Mouse (Mus musculus) limb, embryonic 12.5 days (tissue): ENCODE measurements around the gene Adam22. TPM values are rescaled to one million over a fixed set of nuclear protein-coding genes. Genes with fewer than 3 reads are reported as not detected.
"Not testable (repeated sequence)": the region's sequence is repeated elsewhere in the genome, so short reads cannot be mapped to it uniquely, and the experiment has no call there.

Experiments used
- ATAC-seq: fragments of 200-750 bp; cut with Nextera tagmentation; 2 replicates; pipeline ENCODE4 v1.8.0; 2017; ENCODE audit warnings: low read depth, moderate TSS enrichment; ENCODE audit not compliant: insufficient number of reproducible peaks, insufficient read depth, low FRiP score, low TSS enrichment
- H3K27ac ChIP-seq: fragments of 300-500 bp; sonication (generic); 2 replicates; pipeline ENCODE4 v1.5.1; 2016; ENCODE audit warnings: mild to moderate bottlenecking, moderate library complexity
- H3K27me3 ChIP-seq: fragments of 300-500 bp; sonication (generic); 2 replicates; pipeline ENCODE4 v1.6.1; 2016; ENCODE audit warnings: mild to moderate bottlenecking, moderate library complexity
- H3K36me3 ChIP-seq: fragments of 300-500 bp; sonication (generic); 2 replicates; pipeline ENCODE4 v1.6.1; 2016; ENCODE audit warnings: mild to moderate bottlenecking, moderate library complexity
- H3K4me1 ChIP-seq: fragments of 300-500 bp; sonication (generic); replicated peaks from 2 replicates; pipeline ENCODE4 v1.6.1; 2016
- H3K4me2 ChIP-seq: fragments of 300-500 bp; sonication (generic); 2 replicates; pipeline ENCODE4 v1.6.1; 2016; ENCODE audit warnings: mild to moderate bottlenecking, moderate library complexity
- H3K4me3 ChIP-seq: fragments of 300-500 bp; sonication (generic); replicated peaks from 2 replicates; pipeline ENCODE4 v1.5.1; 2016; ENCODE audit warnings: mild to moderate bottlenecking
- H3K9ac ChIP-seq: fragments of 300-500 bp; sonication (generic); replicated peaks from 2 replicates; pipeline ENCODE4 v1.6.1; 2016; ENCODE audit warnings: mild to moderate bottlenecking, moderate library complexity
- H3K9me3 ChIP-seq: fragments of 300-500 bp; sonication (generic); 2 replicates; pipeline ENCODE4 v1.6.1; 2016; ENCODE audit warnings: mild to moderate bottlenecking, moderate library complexity
- WGBS: fragments of 180-500 bp; shearing (Covaris S2); methylation state at CpG from one replicate; pipeline ENCODE4 v1.1.7; 2016; 5-methylcytosine and 5-hydroxymethylcytosine counted together
- polyA plus RNA-seq: library from polyadenylated mRNA; unstranded; fragments of >200 nt; fragmentation: Nextera tagmentation; extraction: Ambion mirVana; gene quantifications from 2 replicates; pipeline ENCODE4 v1.2.1, GENCODE M21; 2016

Gene Adam22
- polyA plus RNA-seq, 1 experiment from 2014 or later, result 15.5 TPM

GRCm38 (mm10) chr5:8243064-8243615 lies 124.8 kb downstream of the Adam22 start:
- Histone ChIP-seq H3K4me2 (no peak overlapping the region), H3K9me3 (no peaks in the 10 kb centered on the region), H3K9ac (no peak overlapping the region), H3K4me3 (no peak overlapping the region), H3K27ac (no peak overlapping the region), H3K4me1 (no peaks in the 10 kb centered on the region), H3K27me3 (no peaks in the 10 kb centered on the region), H3K36me3 (no peaks in the 10 kb centered on the region)
- ATAC-seq, result no peak
- WGBS, result 69% methylated on average over 4 of the region's 4 CpGs

- Histone ChIP-seq H3K9me3 (no peaks in the 10 kb centered on the region), H3K4me2 (no peak overlapping the region), H3K36me3 (no peaks in the 10 kb centered on the region), H3K4me3 (no peak overlapping the region), H3K4me1 (no peaks in the 10 kb centered on the region), H3K9ac (no peak overlapping the region), H3K27me3 (no peaks in the 10 kb centered on the region), H3K27ac (no peak overlapping the region)
- 95% methylated on average over 1 of the region's 1 CpGs for WGBS
- ATAC-seq, result no peak
These were observed 125.3 kb downstream of the Adam22 start for GRCm38 (mm10) chr5:8242660-8243059.

- 85% methylated on average over 1 of the region's 1 CpGs for WGBS
- no peak overlapping the region for H3K9ac ChIP-seq
- no peak overlapping the region for H3K4me2 ChIP-seq
- no peaks in the 10 kb centered on the region for H3K9me3 ChIP-seq
- H3K27ac ChIP-seq, result no peak overlapping the region
- H3K4me1 ChIP-seq, result no peaks in the 10 kb centered on the region
- no peaks in the 10 kb centered on the region for H3K27me3 ChIP-seq
- no peak for ATAC-seq
- no peak overlapping the region for H3K4me3 ChIP-seq
- H3K36me3 ChIP-seq, result no peaks in the 10 kb centered on the region
These were observed 140.9 kb downstream of the Adam22 start for GRCm38 (mm10) chr5:8227073-8227472.

GRCm38 (mm10) chr5:8224321-8224705 lies 143.6 kb downstream of the Adam22 start:
- Histone ChIP-seq H3K4me3 (no peak overlapping the region), H3K27ac (no peak overlapping the region), H3K4me2 (no peak overlapping the region), H3K36me3 (no peaks in the 10 kb centered on the region), H3K4me1 (no peaks in the 10 kb centered on the region), H3K9me3 (no peaks in the 10 kb centered on the region), H3K27me3 (no peaks in the 10 kb centered on the region), H3K9ac (no peak overlapping the region)
- no peak for ATAC-seq
- WGBS, result 82% methylated on average over 4 of the region's 4 CpGs

- Histone ChIP-seq H3K4me3 (no peak overlapping the region), H3K4me2 (no peak overlapping the region), H3K36me3 (no peaks in the 10 kb centered on the region), H3K27me3 (no peaks in the 10 kb centered on the region), H3K9ac (no peak overlapping the region), H3K27ac (no peak overlapping the region), H3K9me3 (no peaks in the 10 kb centered on the region), H3K4me1 (no peaks in the 10 kb centered on the region)
- no peak for ATAC-seq
- WGBS, result 66% methylated on average over 8 of the region's 8 CpGs
These were observed 144.2 kb downstream of the Adam22 start for GRCm38 (mm10) chr5:8223597-8224320.

GRCm38 (mm10) chr5:8221630-8222029 lies 146.3 kb downstream of the Adam22 start:
- no peak overlapping the region for H3K9ac ChIP-seq
- no peak overlapping the region for H3K4me2 ChIP-seq
- no peaks in the 10 kb centered on the region for H3K27me3 ChIP-seq
- ATAC-seq, result no peak
- no peak overlapping the region for H3K27ac ChIP-seq
- H3K4me3 ChIP-seq, result no peak overlapping the region
- H3K4me1 ChIP-seq, result no peaks in the 10 kb centered on the region
- no peaks in the 10 kb centered on the region for H3K36me3 ChIP-seq
- WGBS, result 87% methylated on average over 5 of the region's 5 CpGs
- H3K9me3 ChIP-seq, result no peaks in the 10 kb centered on the region

- Histone ChIP-seq H3K4me2 (no peak overlapping the region), H3K4me3 (no peak overlapping the region), H3K9ac (no peak overlapping the region), H3K9me3 (no peaks in the 10 kb centered on the region), H3K27ac (no peak overlapping the region), H3K27me3 (no peaks in the 10 kb centered on the region), H3K36me3 (no peaks in the 10 kb centered on the region), H3K4me1 (no peaks in the 10 kb centered on the region)
- WGBS, result 75% methylated on average over 1 of the region's 1 CpGs
- ATAC-seq, result no peak
These were observed 152.1 kb downstream of the Adam22 start for GRCm38 (mm10) chr5:8215841-8216240.

- not testable (repeated sequence) for H3K9ac ChIP-seq, H3K9me3 ChIP-seq, H3K4me1 ChIP-seq, H3K27ac ChIP-seq, ATAC-seq, H3K36me3 ChIP-seq, H3K4me3 ChIP-seq, H3K27me3 ChIP-seq, H3K4me2 ChIP-seq
- 96% methylated on average over 1 of the region's 1 CpGs for WGBS
These were observed 183.0 kb downstream of the Adam22 start for GRCm38 (mm10) chr5:8184992-8185391.

- 86% methylated on average over 1 of the region's 1 CpGs for WGBS
- no peak overlapping the region for H3K27ac ChIP-seq
- no peaks in the 10 kb centered on the region for H3K36me3 ChIP-seq
- H3K27me3 ChIP-seq, result no peaks in the 10 kb centered on the region
- H3K4me2 ChIP-seq, result no peak overlapping the region
- no peaks in the 10 kb centered on the region for H3K4me1 ChIP-seq
- H3K9ac ChIP-seq, result no peak overlapping the region
- no peak for ATAC-seq
- H3K4me3 ChIP-seq, result no peak overlapping the region
- H3K9me3 ChIP-seq, result no peaks in the 10 kb centered on the region
These were observed 187.3 kb downstream of the Adam22 start for GRCm38 (mm10) chr5:8180646-8181045.

- no peaks in the 10 kb centered on the region for H3K36me3 ChIP-seq
- H3K4me3 ChIP-seq, result no peak overlapping the region
- no peak for ATAC-seq
- H3K27me3 ChIP-seq, result no peaks in the 10 kb centered on the region
- H3K9ac ChIP-seq, result no peak overlapping the region
- H3K9me3 ChIP-seq, result no peaks in the 10 kb centered on the region
- WGBS, result 90% methylated on average over 17 of the region's 17 CpGs
- no peak overlapping the region for H3K4me2 ChIP-seq
- H3K4me1 ChIP-seq, result no peaks in the 10 kb centered on the region
- no peak overlapping the region for H3K27ac ChIP-seq
These were observed 189.8 kb downstream of the Adam22 start for GRCm38 (mm10) chr5:8178111-8178510.

- H3K9me3 ChIP-seq, result no peaks in the 10 kb centered on the region
- no peak overlapping the region for H3K4me3 ChIP-seq
- no peaks in the 10 kb centered on the region for H3K36me3 ChIP-seq
- 64% methylated on average over 4 of the region's 4 CpGs for WGBS
- no peak overlapping the region for H3K9ac ChIP-seq
- no peaks in the 10 kb centered on the region for H3K4me1 ChIP-seq
- no peaks in the 10 kb centered on the region for H3K27me3 ChIP-seq
- ATAC-seq, result no peak
- H3K27ac ChIP-seq, result no peak overlapping the region
- H3K4me2 ChIP-seq, result no peak overlapping the region
These were observed 203.2 kb downstream of the Adam22 start for GRCm38 (mm10) chr5:8164773-8165172.

GRCm38 (mm10) chr5:8151645-8152044 lies 216.3 kb downstream of the Adam22 start:
- no peaks in the 10 kb centered on the region for H3K36me3 ChIP-seq
- WGBS, result 80% methylated on average over 1 of the region's 1 CpGs
- H3K4me1 ChIP-seq, result no peaks in the 10 kb centered on the region

More at GRCm38 (mm10) chr5:8151645-8152044, 216.3 kb downstream of the Adam22 start:
- Histone ChIP-seq H3K27ac (no peak overlapping the region), H3K9ac (no peak overlapping the region), H3K9me3 (no peaks in the 10 kb centered on the region), H3K4me3 (no peak overlapping the region), H3K4me2 (no peak overlapping the region), H3K27me3 (no peaks in the 10 kb centered on the region)
- no peak for ATAC-seq
